Mouse (Mus musculus): ENCODE measurements around the gene Ciao2a.
A peak's percentile ranks its signal among the peaks of the same experiment; 100 is the strongest.

The Ciao2a gene

GRCm38 (mm10) chr9:66126456-66127192 lies at the start of gene Ciao2a, which contains the start of gene Snx1:
TSS of gene Ciao2a (plus strand) at chr9:66126611.
TSS of gene Snx1 (minus strand) at chr9:66126587.
- DNase-seq (ENCODE audit: extremely low spot score, low spot score), result peak; percentile 87

- DNase-seq (ENCODE audit: extremely low spot score, low spot score), result no peak
Observed at GRCm38 (mm10) chr9:66078072-66078471, 48.3 kb upstream of the Ciao2a start.

DNA sequence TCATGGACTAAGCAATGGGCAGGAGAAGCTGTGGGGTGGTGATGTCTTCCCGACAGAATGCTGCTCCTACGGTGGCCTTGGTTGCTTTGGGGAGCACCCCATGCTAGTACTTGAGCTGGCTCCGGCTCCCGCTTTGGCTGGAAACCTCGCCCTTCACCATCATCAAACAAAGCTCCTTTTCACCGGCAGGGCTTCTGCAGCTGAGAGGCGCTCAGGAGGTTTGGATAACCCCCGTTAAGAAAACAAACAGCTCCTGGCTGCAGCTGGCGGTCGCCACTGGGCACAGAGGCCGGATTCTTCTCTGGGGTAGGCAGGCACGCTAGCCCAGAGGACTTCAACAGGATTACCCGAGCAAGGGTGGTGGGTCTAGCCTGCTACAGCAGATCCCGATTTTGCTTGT lies 47.9 kb upstream of the Ciao2a start:
- peak; percentile 44 for DNase-seq (ENCODE audit: extremely low spot score, low spot score)

DNA sequence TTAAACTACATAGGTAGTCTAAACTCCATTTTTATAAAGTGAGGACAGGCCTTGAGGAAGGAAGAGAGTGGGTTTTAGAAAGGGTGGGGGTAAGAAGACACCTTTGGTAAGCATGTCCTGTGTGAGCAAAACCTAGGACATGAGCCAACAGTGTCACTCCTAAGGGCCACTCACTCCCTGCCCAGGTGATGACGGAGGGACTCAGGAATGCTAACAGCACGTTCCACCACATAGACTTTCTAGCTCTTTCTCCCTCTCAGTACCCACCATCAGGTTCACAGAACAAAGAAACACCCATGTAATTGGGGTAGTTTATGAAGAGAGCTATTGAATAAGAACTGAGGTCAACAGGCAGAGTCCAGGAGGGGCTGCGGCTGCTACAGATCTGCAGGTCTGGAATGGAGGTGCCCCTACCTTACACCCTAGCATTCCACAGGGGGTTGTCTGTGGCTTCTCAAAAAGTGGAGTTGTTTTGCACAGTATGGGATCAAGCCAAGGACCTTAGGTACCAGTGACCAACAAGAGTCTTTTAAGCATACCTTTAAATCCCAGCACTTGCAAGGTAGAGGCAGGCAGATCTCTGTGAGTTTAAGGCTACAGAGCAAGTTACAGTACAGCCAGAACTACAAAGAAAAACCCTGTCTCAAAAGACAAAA lies 45.5 kb upstream of the Ciao2a start:
- no peak for DNase-seq (ENCODE audit: extremely low spot score, low spot score)

- DNase-seq (ENCODE audit: extremely low spot score, low spot score), result no peak
Observed at GRCm38 (mm10) chr9:66081999-66082398, 44.4 kb upstream of the Ciao2a start.

- no peak for DNase-seq (ENCODE audit: extremely low spot score, low spot score)
Observed at GRCm38 (mm10) chr9:66084171-66084570, 42.2 kb upstream of the Ciao2a start.

GRCm38 (mm10) chr9:66087062-66087461 lies 39.3 kb upstream of the Ciao2a start:
- no peak for DNase-seq (ENCODE audit: extremely low spot score, low spot score)

- peak; percentile 56 for DNase-seq (ENCODE audit: extremely low spot score, low spot score)
Observed at GRCm38 (mm10) chr9:66088411-66088810, 38.0 kb upstream of the Ciao2a start.

DNA sequence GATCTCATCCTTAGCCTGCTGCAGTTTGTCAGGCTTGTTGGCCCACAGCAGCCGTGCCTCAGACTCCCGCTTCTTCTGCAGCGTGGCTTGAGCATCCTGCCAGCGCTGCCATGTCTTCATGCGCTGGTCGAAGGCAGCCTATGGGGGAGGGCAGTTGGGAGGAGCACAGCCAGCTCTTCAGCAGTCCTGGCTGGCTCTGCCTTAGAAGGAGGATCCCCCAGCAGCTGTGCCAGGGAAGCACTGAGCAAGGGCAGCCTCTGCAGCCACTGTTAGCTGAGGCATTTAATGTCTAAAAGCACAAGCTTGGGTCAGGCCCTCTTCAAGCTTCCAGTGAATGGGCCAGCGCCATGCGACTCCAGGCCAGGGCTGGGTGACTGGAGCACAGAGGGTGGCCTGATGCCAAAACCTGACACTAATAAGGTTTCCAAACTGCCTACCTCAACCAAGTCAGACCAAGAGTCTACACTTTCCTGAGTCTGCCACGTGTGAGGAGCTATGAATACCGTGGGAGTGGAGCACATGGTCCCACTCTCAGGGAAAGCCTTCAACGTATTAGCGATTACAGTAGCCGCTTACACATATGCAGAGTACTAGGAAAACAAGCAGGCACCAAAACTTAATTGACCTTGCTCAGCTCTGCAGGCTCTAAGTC lies 35.7 kb upstream of the Ciao2a start:
- DNase-seq (ENCODE audit: extremely low spot score, low spot score), result no peak

GRCm38 (mm10) chr9:66091327-66092231 lies 34.8 kb upstream of the Ciao2a start:
- no peak for DNase-seq (ENCODE audit: extremely low spot score, low spot score)

DNA sequence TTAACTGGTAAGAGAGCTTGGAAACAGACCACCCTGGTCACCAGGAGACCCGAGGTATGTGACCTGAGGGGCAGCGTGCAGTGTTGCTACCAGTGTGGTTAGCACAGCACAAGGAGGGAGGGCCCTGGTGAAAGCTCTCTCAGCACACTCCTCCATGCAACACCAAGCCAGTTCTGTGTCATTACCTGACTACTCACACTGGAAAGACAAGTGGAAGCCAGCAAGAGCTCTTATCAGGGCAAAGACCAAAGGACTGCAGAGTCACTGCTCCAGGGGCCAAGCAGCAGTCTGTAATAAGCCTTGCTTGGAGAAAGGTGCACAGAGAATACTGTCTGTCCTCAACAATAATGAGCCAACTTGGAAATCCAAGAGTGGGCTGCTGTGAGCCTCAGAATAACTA lies 33.7 kb upstream of the Ciao2a start:
- DNase-seq (ENCODE audit: extremely low spot score, low spot score), result no peak

GRCm38 (mm10) chr9:66101577-66101976 lies 24.8 kb upstream of the Ciao2a start:
- DNase-seq (ENCODE audit: extremely low spot score, low spot score), result no peak

DNA sequence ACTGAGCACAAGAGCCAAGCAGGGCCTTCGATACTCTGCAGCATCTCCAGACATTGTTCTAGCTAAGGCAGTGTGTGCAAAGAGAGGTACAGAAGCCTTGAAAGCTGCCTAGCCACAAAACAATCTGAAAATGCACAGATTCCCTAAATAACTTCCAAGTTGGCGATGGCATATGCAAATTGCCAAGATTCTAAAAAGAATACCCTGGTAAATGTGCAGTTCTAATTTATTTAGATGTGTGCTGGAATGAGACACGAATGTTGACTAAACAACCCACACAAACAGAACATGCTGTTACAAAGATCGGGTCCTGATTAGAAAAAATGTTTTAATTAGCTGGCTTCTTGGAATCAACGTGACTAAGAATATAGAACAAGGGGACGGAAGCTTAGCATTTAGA lies 23.7 kb upstream of the Ciao2a start:
- no peak for DNase-seq (ENCODE audit: extremely low spot score, low spot score)

DNA sequence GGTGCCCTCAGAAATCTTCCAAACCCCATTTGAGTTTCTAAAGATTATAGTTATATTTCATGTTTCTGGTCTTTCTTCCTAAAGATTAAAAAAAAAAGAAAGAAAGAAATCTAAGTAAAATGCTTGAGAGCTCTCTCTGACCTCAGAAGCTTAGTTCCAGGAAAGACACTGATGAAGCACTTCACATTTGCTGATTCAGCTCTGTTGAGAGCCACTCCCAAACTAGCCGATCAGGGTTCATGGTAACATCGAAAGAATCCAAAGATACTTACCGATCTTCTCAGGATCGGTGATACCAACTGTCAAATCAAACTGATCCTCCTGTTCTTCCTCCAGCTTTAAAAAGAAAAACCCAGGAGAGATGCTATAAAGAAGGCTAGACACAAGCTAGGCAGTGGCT lies 21.8 kb upstream of the Ciao2a start:
- no peak for DNase-seq (ENCODE audit: extremely low spot score, low spot score)

GRCm38 (mm10) chr9:66105168-66105567 lies 21.2 kb upstream of the Ciao2a start:
- DNase-seq (ENCODE audit: extremely low spot score, low spot score), result no peak

DNA sequence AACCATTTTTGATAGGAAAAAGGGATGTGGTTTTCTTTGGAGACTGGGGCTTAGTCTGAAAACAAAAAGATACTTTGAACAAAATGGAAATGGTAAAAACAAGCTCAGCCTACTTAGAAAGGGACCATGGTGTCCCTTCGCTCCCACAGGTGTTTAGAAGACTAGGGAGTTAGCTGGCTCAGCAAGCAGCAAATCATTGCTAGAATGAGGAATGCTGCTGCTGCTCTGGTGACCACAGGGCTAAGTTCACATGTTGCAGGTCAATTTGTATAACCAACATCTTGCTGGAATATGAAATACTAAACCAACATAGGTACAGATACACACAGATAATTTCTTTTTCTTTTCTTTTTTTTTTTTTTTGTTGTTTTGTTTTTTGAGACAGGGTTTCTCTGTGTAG lies 16.8 kb upstream of the Ciao2a start:
- DNase-seq (ENCODE audit: extremely low spot score, low spot score), result no peak

DNA sequence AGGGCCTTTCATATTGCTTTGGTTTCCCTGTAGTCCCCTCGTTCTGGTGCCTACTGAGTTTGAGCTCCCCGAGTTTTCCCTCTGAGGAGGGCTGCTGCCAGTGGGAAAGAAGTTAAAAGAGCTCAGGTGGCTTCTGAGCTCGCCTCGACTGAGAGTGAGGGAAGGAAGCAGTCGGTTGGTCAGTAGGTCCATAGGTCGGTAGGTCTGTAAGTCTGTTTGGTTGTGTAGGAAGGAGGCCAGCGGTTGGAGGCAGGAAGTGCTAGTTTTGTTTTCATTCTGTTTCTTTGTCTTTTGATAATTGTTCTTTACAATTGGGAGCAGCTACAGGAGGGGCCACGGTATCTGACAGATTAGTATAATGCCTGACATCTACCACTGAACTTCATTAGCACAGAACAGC lies 16.3 kb upstream of the Ciao2a start:
- DNase-seq (ENCODE audit: extremely low spot score, low spot score), result no peak

GRCm38 (mm10) chr9:66110611-66111379 lies 15.6 kb upstream of the Ciao2a start:
- no peak for DNase-seq (ENCODE audit: extremely low spot score, low spot score)

GRCm38 (mm10) chr9:66114341-66114740 lies 12.1 kb upstream of the Ciao2a start:
- DNase-seq (ENCODE audit: extremely low spot score, low spot score), result no peak

- no peak for DNase-seq (ENCODE audit: extremely low spot score, low spot score)
Observed at GRCm38 (mm10) chr9:66116890-66117289, 9.5 kb upstream of the Ciao2a start.

GRCm38 (mm10) chr9:66119498-66119897 lies 6.9 kb upstream of the Ciao2a start:
- DNase-seq (ENCODE audit: extremely low spot score, low spot score), result no peak
